Mouse (Mus musculus) ES-Bruce4 (cell line): ENCODE data around the gene Fam149a. TPM values are rescaled to one million over a fixed set of nuclear protein-coding genes. Genes with fewer than 3 reads are reported as not detected.
A peak's percentile ranks its signal among the peaks of the same experiment; 100 is the strongest.

Source experiments
- H3K27ac ChIP-seq: 2 replicates; pipeline ENCODE4 v1.5.1; 2012; ENCODE audit warnings: low read length, inconsistent platforms; ENCODE audit not compliant: insufficient read depth
- H3K27me3 ChIP-seq: 2 replicates; pipeline ENCODE4 v1.6.1; 2012; ENCODE audit warnings: mild to moderate bottlenecking, low read length, inconsistent platforms; ENCODE audit not compliant: control insufficient read depth, poor library complexity, insufficient read depth, severe bottlenecking
- H3K36me3 ChIP-seq: 2 replicates; pipeline ENCODE4 v1.6.1; 2012; ENCODE audit warnings: inconsistent platforms, mild to moderate bottlenecking, low read length, moderate library complexity; ENCODE audit not compliant: control insufficient read depth, poor library complexity, insufficient read depth, severe bottlenecking
- H3K4me1 ChIP-seq: one replicate; pipeline ENCODE4 v1.8.1; 2011; ENCODE audit warnings: low read length; ENCODE audit not compliant: control insufficient read depth, insufficient read depth
- H3K4me3 ChIP-seq: 2 replicates; pipeline ENCODE4 v1.5.1; 2011; ENCODE audit warnings: low read depth, mild to moderate bottlenecking, low read length
- H3K9ac ChIP-seq: 2 replicates; pipeline ENCODE4 v1.6.1; 2012; ENCODE audit warnings: low read depth, mild to moderate bottlenecking, inconsistent platforms; ENCODE audit not compliant: poor library complexity, severe bottlenecking
- H3K9me3 ChIP-seq: replicated peaks from 2 replicates; pipeline ENCODE4 v1.6.1; 2012; ENCODE audit warnings: mild to moderate bottlenecking, low read length, inconsistent platforms; ENCODE audit not compliant: control insufficient read depth, poor library complexity, insufficient read depth, severe bottlenecking
- CTCF ChIP-seq: IDR thresholded peaks from one replicate; pipeline ENCODE4 v1.8.1; 2011; ENCODE audit warnings: low read depth, low read length
- EP300 ChIP-seq: IDR thresholded peaks from 2 replicates; pipeline ENCODE4 v1.6.1; 2011; ENCODE audit warnings: low read depth, low read length; ENCODE audit not compliant: insufficient read depth
- POLR2A ChIP-seq: IDR thresholded peaks from one replicate; pipeline ENCODE4 v1.8.1; 2011; ENCODE audit warnings: low read length; ENCODE audit not compliant: insufficient read depth
- polyA plus RNA-seq: library from polyadenylated mRNA; stranded (reverse); fragments of >200 nt; gene quantifications from 2 replicates; pipeline ENCODE4 v1.2.4, GENCODE M21; 2011; ENCODE audit warnings: low read depth; ENCODE audit not compliant: missing spikeins, insufficient read depth, insufficient read length

The Fam149a gene
- polyA plus RNA-seq, 1 experiment, result 2.0 TPM

DNA sequence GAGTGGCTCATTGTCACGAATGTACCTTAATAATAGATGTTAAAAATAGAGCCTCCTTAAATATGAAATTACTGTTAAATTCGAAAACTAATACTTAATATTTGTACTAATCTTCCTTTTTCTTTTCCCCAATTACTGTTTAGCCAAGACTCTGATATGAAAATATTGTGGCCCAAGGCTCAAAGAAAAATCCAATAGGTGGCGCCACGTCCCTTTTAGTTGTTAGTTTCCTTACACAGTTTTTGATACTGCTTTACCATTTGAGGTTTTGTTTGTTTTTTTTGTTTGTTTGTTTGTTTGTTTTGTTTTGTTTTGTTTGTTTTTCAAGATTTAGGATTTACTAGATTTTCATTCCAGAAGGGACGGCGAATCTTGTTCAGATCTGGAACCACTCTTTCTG lies 19.8 kb downstream of the Fam149a start:
- H3K9ac ChIP-seq, result no peak overlapping the region
- TF ChIP-seq CTCF, result no peak
- no peaks in the 10 kb centered on the region for H3K4me1 ChIP-seq
- H3K4me3 ChIP-seq, result no peak overlapping the region
- no peaks in the 10 kb centered on the region; the same call in 1 of the 2 replicates for H3K27me3 ChIP-seq
- H3K36me3 ChIP-seq, result no peaks in the 10 kb centered on the region
- no peaks in the 10 kb centered on the region for H3K9me3 ChIP-seq
- no peak overlapping the region for H3K27ac ChIP-seq

DNA sequence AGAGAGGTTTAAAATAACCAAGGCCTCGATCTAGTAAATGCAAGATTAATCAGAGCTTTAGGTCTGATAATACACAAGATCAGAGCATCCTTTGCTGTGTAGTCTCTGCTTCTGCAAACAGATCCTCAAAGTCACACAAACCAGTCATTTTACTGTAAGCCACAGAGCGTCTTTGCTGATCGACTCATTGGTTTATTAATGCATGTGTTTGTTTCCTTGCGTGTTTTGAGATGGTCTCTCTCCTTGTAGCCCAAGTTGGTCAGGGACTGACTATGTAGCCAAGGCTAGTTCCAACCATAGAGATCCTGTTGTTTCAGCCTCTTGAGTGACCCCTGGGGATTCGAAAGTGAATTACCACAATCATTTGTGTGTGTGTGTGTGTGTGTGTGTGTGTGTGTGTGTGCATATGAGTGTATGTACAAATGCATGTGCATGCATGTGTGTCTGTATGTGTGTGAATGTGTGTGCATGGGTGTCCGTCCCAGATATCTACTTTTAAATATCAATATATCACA lies 22.9 kb downstream of the Fam149a start:
- no peak overlapping the region for H3K27ac ChIP-seq
- TF ChIP-seq POLR2A (no peak), EP300 (no peak)
- H3K9ac ChIP-seq, result no peak overlapping the region
- H3K4me3 ChIP-seq, result no peak overlapping the region
- no peaks in the 10 kb centered on the region for H3K9me3 ChIP-seq
- H3K36me3 ChIP-seq, result no peaks in the 10 kb centered on the region
- H3K27me3 ChIP-seq, result peaks cover 1% of the 10 kb centered on the region
- H3K4me1 ChIP-seq, result no peaks in the 10 kb centered on the region

DNA sequence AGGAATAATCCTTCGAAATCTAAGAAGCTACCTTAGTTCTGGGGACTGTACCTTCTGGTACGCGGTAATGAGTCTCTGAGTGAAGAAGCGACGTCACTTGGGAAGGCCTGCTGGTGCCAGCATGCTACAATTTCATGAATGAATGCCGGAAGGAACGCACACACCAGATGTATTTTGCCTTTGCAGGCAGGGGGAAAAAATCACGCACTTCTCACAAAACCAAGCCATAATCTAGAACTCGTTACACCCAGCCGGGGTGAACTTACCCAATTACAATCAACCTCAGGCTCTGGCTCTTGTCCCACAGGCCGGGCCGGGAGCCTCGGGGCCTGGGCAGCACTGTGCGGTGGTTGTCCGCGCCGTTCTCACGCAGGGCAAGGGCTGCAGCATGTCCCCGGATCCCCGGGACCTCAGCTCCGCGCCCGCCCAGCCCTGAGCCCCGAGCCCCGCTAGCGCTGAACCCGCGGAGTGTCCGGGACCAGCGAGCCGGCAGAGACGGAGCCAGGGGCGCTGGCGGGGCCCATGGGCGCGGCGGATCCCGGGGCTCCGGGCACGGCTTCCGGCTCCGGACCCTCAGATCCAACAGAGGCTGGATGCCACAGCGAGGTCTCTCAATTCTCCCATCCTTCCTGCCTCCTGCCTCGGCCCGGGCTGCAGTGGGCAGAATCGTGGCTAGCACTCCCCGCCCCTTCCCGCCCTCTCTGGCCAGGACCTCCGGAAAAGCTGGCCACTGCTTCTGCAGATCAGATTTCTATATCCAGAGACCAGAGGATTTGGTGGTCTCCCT lies 23.8 kb downstream of the Fam149a start:
- TF ChIP-seq POLR2A (no peak), EP300 (no peak), CTCF (no peak)
- H3K27ac ChIP-seq, result no peak overlapping the region
- H3K9me3 ChIP-seq, result no peaks in the 10 kb centered on the region
- H3K9ac ChIP-seq, result peak overlapping the region; percentile 83
- H3K4me3 ChIP-seq, result peak overlapping the region; percentile 63
- no peaks in the 10 kb centered on the region for H3K4me1 ChIP-seq
- H3K36me3 ChIP-seq, result no peaks in the 10 kb centered on the region
- peaks cover 3% of the 10 kb centered on the region for H3K27me3 ChIP-seq

DNA sequence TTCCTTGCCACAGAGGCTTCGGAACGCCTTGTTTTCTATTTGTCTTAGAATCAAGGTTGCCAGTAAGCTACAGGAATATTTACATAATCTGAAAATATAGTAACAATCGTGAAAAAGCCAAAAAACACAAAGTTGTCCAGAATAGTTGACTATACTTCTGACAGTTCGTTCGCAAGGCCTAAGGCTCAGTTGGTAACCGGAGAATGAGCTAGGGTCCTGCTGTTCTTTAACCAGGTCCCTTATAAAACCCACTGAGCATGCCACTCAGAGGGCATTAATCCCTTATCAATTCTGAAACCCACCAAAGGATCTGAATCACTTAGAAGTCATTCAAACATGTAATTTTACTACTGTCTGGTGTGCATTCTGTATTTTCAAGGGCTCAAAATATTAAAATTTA lies 26.3 kb downstream of the Fam149a start:
- no peaks in the 10 kb centered on the region for H3K36me3 ChIP-seq
- H3K27ac ChIP-seq, result no peak overlapping the region
- TF ChIP-seq POLR2A (no peak), CTCF (no peak), EP300 (no peak)
- peaks cover 3% of the 10 kb centered on the region for H3K27me3 ChIP-seq
- no peak overlapping the region for H3K9ac ChIP-seq
- H3K4me1 ChIP-seq, result no peaks in the 10 kb centered on the region
- no peak overlapping the region for H3K4me3 ChIP-seq
- no peaks in the 10 kb centered on the region for H3K9me3 ChIP-seq

DNA sequence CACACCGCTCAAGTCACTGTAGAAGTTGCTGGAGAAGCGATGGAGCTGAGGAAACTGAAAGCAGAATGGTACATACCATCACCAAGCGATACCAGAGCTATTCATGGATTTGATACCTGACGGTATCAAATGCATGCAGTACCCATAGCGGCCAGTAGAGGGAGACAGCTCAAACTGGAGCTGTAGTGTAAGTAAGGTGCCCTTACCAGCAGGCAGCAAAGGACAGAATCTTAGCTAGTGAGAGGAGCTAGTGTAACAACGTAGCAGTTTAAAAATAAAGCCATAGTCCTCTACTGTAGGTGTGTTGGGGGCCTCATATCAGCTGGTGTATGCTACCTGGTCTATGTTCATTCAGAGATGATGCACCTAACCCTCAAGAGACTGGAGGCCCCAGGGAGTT lies 37.1 kb downstream of the Fam149a start:
- no peaks in the 10 kb centered on the region for H3K36me3 ChIP-seq
- H3K4me1 ChIP-seq, result no peaks in the 10 kb centered on the region
- no peak for TF ChIP-seq POLR2A
- TF ChIP-seq CTCF, result peak; percentile 68
- no peak overlapping the region for H3K4me3 ChIP-seq
- no peaks in the 10 kb centered on the region for H3K9me3 ChIP-seq
- H3K27me3 ChIP-seq, result no peaks in the 10 kb centered on the region
- no peak overlapping the region for H3K27ac ChIP-seq
- H3K9ac ChIP-seq, result no peak overlapping the region

DNA sequence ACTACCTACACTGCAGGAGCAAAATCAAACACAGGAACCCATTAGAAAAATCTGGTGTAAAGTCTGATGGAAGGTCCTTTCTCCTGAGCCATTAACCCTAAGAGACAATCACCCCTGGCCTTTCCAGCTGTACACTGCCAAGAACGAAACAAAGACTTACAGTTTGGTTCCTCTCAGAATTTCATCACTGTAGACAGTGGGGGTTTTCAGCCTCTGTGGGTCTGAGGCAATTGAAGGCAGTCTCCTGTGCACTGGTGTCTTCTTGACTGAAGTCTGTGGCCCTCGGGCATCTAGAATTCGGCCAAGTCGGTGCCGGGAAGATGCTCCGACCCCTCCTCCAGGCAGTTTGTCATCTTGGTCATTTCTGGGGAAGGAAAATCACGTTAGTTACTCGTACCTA lies 37.8 kb downstream of the Fam149a start:
- no peak for TF ChIP-seq CTCF
- no peak for TF ChIP-seq POLR2A
- TF ChIP-seq EP300, result no peak
- no peak overlapping the region for H3K9ac ChIP-seq
- no peaks in the 10 kb centered on the region for H3K4me1 ChIP-seq
- H3K27me3 ChIP-seq, result no peaks in the 10 kb centered on the region
- no peak overlapping the region for H3K27ac ChIP-seq
- H3K9me3 ChIP-seq, result no peaks in the 10 kb centered on the region
- H3K4me3 ChIP-seq, result no peak overlapping the region
- no peaks in the 10 kb centered on the region for H3K36me3 ChIP-seq
